Mouse (Mus musculus) olfactory bulb, adult 2 months (tissue): ENCODE data around the gene Olfr70.

ENCODE experiments used
- CTCF ChIP-seq: fragments of 200-500 bp; IDR thresholded peaks from 2 replicates; pipeline ENCODE4 v1.5.1; 2012; ENCODE audit warnings: low read depth, mild to moderate bottlenecking, low read length, moderate library complexity; ENCODE audit not compliant: insufficient read depth
- POLR2A ChIP-seq: fragments of 200-500 bp; IDR thresholded peaks from 2 replicates; pipeline ENCODE4 v1.6.1; 2012; ENCODE audit warnings: mild to moderate bottlenecking, low read depth, low read length, moderate library complexity; ENCODE audit not compliant: insufficient read depth

- TF ChIP-seq CTCF (no peak), POLR2A (no peak)
These were observed 43.5 kb downstream of the Olfr70 start for GRCm38 (mm10) chr4:43657146-43657545.
